Mouse (Mus musculus): ENCODE measurements around the gene Pex6.

DNA sequence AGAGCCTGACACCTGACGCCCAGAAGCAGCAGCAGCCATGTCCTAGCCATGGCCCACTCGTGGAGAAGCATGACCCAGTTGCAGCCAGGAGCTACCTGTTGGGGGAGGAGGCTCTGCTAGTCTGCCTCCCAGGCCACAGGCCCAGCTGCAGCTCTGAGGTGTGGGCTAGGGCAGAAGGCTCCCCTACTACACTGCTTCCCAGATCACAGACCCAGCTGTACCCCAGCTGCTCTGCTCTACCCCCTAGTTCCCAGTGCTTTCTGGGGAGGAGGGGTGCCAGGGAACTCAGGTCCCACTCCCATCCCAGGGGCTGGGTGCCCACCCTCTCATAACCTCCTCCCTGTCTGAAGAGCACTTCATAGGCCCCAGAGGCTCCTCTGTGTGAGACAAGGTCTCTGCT is 52.3 kb downstream of the Pex6 start, which contains the start of gene Ptcra:
- TF ChIP-seq MAX (IDR thresholded peaks at IDR 0.05; ENCODE audit: low read length) (no peak), ZMIZ1 (IDR thresholded peaks at IDR 0.05; ENCODE audit: low read depth, low read length) (no peak)
